Mouse (Mus musculus) thymus, postnatal 25 days (tissue): Measurements from ENCODE around the gene Med13.
"Not testable (repeated sequence)": the region's sequence is repeated elsewhere in the genome, so short reads cannot be mapped to it uniquely, and the experiment has no call there.

Experiments used
- DNase-seq: peaks from one replicate; pipeline ENCODE4 v3.0.0; 2022

The Med13 gene

DNA sequence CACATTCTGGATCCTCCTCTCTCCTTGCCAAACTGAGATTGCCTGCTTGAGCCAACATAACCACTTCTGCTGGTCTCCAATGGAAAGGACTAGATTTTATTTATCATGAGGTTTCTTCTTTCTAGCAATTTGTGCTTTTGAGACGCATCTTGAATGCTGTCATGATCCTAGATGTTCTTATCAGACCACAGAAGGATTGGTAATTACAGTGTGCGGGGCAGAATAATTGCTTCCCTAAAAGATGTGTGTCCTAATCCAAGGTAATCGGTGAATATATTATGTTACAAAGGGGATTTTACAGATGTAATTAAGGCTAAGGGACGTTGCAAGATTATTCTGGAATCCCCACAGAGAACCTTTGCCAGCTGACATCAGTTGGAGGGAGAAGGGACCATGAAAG, 21.6 kb upstream of the Med13 start:
- no peak for DNase-seq

DNA sequence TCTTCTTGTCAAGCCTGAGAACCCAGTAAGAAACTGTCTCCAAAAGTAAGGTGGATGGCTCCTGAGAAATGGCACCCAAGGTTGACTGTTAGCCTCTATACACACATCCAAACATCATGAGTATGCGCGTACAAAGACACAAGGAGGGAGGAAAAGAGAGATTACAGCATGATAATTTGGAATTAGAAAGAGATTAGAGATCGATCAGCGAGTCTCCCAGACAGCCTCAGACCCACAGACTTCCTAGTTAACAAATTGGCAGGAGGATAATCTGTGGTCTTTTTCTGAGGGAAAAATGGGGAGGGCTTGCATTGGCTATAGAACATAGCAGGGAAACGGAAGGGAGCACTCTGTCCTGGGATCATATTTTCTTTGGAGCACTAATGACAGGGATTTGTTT, 20.4 kb upstream of the Med13 start:
- DNase-seq, result no peak

DNA sequence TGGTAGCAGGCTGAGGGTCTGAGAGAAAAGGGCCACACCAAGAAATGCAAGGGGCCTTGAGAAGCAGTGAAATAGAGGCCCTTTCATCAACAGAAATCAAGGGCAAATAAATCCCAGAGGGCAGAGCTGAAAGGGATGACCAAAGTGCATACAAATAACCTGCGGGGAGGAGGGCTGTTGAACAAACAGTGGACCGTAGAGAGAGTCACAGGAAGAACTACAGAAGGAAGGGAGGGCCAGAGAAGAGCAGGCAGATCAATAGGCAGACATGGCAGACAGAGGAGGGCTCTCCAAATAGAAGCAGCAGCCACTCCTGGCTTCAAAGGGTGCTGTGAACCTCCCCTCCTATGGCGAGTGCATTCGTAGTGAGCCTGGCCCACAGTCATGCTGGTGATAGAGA, 19.3 kb upstream of the Med13 start:
- DNase-seq, result no peak

DNA sequence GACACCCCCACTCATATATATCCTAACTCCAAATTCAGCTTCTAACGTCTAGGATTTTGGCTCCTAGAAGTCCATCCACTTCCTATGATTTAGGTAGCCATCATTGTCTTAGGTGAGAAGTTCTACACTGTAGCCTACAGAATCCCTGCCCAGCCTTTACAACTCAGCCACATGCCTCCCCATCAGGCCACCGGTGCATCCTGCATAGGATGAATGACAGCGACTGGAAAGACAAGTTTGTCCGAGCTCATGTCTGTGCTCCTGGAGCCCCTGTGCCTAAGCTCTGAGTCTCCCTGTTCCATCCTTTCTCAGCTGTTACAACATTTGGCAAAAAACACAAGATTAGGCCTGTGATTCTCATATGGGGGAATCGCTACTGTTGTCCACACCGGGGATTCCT, 17.7 kb upstream of the Med13 start:
- no peak for DNase-seq

DNA sequence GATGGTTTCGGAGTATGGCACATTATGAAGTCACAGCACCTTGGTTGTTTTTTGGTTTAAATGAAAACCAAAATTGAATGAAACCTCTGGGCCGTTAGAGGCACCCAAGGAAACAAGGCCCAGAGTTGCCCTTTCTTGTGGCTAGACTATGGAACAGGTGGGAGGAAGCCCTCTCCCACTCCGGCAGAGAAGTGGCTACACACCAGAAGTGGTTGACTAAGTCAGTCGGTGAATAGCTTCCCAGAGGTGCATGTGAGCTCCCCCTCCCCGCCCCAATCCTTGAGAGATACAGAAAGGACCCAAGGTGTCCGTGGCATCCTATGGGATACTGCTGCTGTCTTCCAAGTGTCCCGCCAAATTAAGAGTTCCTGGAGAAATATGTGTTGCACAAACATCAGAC, 13.9 kb upstream of the Med13 start:
- peak; percentile 78 for DNase-seq

DNA sequence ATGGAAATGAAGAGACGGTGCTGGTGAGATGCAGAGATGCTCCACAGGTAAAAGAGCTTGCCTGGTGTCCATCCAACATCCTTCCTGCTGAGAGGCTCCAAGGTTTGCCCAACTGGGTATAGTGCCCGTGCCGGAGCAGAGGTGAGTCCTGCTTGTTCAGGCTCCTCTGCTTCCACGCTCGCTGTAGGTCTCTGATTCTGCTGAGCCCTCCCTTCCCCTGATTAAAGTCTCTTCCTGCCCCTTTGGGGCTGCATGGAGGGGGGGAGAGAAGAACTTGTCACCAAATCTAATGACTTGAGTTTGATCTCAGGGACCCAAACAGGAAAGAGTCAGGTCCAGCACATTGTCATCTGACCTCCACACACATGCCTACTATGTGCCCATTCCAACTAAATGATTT, 12.5 kb upstream of the Med13 start:
- peak; percentile 53 for DNase-seq

DNA sequence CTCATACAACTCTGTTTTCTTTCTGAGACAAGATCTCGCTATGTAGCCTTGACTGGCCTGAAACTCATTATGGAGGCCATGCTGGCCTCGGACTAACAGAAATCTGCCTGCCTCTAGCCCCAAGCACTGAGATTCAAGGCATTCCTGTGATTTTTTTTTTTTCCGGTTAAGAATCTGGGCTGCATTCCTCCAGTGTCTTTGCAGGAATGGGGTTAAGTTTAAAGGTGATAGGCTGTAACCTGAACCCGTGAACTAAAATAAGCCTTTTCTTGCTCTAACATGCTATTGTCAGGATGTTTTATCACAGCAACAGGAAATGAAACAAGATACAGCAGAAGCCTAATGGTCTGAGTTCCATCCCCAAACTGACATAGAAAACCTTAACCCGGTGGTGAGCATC, 11.6 kb upstream of the Med13 start:
- no peak for DNase-seq

DNA sequence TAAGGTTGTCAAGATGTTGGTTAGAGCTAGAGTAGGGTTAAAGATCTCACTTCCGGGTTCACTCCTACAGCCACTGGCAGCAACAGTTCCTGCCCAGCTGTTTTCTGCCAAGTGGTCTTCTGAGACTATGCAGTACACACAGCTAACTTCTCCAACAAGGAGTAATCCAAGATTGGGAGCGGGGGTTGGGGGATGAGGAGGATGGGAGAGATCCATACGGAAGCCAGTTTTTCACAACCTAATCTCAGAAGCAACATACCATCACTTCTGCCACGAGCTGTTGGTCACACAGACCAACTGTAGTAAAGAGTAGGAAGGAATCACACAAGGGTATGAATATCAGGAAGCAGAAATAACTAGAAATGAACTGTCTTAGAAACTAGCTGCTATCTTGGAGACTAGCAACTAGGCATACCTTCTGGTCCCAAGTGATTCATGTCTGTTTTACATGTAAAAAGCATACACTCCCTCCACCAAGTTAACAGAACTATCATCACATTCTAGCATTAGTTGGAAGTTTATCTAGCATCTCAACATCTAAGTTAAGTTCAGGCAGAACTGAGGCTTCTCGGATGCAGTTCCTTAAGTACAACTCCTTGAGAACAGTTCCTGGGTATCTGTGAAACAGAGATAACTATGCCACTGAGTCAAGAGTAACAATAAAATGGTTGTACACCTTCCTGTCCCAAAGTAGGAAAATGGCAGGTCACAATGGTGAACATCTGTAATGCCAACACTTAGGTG, 7.5 kb upstream of the Med13 start:
- no peak for DNase-seq

DNA sequence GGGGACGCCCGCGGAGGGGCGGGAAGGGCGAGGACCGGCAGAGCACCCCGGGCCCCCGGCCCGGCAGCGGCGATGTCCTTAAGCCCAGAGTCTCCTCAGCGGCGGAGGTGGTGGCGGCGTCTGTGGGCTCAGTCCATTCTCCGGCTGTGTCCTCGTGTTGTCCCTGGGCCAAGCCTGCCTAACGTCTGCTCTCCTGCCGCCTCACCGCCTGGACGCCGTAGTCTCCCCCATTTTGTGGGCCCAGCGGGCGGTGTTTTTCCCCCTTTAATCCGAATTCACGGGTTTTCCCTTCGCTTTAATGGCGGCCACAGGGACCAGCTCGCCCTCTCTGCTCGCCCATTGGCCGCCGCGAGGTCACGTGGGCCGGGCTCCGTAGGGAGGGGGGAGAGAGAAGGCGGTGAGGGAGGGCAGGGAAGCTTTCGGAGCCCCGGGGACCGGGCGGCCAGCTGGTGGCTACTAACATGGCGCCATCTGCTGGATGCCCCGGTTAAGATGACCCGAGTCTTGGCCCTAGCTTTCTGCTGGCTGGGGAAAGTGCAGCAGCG, 654 bp upstream of the Med13 start:
- DNase-seq, result peak; percentile 100

DNA sequence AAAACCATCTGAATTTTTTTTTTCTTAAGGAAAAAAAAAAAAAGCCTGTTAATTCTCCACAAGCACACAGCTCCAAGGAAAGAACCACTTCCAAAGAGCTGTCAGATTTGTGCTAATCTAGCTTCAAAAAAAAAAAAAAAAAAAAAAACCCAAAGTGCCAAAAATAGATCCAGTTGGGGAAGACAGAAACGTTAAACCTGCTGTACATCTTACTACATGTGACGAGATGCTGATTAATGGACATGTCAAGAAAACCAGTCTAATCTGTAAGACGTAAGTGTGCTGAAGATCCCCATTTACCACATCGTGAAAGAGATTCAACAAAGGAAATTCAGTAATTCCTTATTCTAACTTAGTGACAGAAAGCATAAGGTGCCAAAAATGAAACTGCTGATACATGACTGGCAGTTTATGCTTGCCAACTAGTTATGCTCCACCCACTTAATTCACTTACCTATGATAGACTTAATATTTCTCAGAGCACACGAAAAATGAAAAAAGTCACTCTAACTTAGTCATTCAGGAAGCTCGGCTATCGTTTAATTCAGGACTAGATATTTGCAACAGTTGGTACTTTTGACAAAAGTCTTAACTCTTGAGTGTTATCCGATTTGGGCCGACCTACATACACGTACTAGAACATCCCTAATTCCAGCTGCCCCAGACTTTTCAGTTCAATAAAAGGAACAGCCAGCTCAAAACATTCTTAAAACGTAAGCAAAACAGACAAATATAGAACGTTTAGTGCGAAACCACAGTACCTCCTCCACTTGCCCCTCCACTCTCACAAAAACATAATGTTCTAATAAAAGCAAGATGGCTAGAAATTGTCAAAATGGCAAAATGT, 1.2 kb downstream of the Med13 start:
- no peak for DNase-seq

DNA sequence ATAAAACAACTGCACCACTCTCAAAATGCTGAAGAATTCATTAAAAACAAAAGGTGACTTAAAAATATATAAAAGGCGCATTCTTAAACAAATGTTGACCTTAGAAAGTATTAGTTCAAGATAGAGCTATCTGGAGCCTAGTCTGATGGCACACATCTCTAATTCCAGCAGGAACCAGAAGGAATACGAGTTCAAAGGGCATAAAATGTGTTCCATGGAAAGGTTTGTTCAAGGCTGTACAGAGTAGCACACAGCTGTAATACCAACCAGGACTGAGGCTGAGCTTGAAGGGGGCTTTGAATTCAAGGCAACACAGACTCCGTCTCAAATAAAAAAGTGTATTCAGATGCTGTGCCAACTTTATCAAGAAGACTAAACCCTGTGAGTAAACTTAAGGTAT, 3.8 kb downstream of the Med13 start:
- no peak for DNase-seq

DNA sequence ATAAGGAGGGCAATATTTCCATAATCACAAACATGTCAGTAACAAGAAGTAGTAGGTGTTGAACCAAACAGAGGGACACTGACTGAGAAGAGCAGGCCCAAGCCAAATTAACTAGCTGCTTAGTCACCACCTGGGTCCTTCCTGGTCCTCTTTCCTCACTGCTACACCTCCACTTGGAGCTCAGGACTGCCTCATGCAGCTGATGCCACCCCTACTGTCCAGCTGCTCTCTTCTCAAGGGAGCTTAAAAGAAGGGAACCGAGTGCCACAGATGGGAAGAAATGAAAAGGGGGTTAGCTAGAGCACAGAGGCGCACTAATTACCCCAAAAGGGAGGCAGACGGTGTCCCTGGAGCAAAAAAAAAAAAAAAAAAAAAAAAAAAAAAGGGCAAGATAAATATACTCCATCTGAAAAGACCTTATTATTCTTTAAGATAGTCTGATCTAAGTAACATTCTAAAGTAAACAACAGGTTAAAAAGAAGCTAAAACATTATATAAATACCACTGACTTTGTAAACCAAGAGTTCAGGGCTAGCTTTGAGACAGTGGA, 5.6 kb downstream of the Med13 start:
- no peak for DNase-seq

DNA sequence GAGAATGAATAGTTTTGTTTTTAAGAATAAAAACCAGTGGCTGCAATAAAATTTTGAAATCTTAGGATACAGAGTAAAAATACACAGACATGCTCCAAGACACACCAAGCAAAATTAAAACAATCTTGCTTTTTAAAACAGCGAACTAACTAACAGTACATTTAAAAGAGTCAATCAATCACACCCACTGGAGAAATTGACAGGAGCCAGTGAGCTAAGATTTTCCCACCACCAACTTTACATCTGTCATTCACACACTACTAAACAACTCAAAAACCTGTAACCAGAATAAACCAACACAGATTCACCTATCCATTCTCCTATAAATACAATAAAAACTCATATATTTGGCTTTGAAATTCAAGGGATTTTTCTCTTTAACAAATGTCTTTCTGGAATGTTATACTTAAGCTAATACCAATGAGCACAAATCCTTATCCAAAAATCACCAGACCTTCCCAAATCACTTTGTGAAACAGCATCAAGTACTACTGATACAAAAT, 6.7 kb downstream of the Med13 start:
- DNase-seq, result no peak

DNA sequence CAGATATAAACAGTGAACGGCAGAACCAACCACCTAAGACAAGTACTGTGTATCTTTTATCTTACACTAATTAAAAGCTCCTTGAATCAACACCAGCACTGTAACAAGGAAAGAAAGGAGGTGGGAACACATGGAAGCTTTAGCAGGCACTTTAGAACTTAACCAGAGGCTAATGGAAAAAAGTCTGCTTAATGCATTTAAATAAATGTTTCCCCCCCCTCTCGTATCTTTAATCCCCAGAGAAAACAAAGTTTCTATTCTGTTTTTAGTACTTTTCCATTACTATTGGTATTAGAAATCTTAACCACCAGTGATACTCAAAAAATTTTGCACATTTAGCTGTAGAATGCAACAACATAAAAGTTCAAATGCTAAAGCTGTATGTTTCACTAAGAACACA, 8.1 kb downstream of the Med13 start:
- no peak for DNase-seq

DNA sequence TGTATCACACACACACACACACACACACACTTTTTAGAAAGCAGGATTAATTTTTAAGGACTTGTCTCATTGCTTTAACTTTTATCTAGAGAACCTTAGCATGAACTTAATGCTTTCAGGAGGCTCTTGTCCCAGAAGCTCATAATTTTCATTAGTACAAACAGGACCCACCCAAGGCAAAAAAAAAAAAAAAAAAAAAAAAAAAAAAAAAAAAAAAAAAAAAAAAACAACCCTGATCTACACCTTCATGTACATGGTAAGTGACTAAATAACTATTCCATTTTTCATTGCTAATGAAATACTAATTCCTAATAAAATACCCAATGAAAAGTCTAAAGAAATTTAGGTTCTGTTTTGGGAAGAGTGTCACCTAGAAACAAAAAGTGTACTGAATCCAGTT, 8.5 kb downstream of the Med13 start:
- no peak for DNase-seq

DNA sequence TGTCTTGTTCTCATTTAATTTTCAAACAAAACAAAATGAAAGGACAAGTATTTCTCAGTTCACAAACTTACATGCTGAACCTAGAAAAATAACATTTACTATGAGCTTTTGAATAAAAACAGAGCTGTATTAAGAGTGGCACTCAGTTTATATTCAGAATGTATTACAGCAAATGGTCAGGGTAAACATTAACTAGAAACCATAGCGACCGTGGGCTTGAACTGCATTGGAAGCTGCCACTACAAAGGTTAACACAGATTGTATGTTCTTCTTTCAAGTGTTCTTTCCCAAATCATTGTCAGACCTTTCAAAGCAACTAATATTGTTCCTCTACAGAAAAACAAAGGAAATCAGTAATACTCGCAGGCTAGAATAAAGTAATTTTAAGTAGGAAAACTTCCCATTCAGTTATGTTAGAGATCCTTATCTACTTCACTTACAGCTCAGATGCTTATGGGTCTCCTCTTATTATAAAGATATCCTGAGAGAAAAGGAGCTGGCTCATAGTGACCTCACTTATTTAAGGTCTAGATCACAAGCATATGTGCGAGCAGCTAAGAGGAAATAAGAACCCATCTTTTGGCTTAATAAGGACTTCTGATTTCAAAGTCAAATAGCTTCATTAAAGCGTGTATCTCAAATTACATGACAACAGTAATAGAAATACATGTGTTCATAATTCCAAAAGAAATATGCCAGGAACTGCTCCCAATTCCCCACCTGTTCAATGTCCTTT, 9.8 kb downstream of the Med13 start:
- no peak for DNase-seq

DNA sequence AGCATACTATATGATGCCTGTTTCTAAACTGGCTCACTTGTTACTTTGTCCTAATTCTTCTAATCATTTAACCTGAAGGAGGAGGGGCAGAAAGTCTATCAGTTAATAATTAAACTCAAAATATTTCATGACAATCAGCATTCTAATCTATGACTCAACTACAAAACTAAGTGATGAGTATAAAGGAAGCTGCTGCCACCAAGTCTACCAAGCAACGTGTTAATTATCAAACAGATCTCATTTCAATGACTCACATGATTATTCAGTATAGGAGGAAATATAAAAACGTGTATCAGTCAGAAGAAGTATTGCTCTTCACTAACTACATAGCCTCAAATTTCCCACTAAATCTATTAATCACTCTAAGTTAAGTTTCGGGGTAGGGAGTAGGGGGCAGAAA, 10.9 kb downstream of the Med13 start:
- no peak for DNase-seq

DNA sequence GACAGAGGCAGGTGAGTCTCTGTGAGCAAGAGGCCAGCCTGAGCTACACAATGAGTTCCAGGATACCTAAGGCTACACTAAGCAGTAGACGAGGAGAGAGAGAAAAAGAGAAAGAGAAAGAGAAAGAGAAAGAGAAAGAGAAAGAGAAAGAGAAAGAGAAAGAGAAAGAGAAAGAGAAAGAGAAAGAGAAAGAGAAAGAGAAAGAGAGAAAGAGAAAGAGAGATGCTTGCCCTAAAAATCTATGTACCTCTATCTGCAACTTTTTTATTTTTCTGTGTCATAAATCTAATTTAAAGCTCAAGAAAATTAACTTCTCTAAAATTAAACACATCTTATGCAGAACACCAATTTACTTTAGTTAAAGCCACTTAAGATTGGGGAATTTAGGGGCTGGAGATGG, 12.5 kb downstream of the Med13 start:
- not testable (repeated sequence) for DNase-seq

DNA sequence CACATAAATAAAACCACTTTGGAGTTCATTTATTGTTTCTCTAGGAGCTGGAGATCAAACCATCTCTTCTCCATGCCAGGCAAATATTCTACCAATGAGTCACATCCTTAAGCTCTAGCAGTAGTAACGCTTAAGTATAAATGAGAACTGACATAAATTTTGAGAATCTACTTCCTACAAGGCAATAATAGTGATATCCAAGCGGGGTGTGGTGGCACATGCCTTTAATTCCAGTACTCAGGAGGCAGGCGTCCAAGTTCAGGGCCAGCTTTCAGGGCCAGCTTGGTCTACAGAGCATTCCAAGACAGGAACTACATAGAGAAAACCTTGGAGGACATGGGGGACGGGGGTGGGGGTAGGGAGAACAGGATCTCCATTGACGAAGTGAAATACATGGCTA, 33.2 kb downstream of the Med13 start:
- DNase-seq, result no peak

DNA sequence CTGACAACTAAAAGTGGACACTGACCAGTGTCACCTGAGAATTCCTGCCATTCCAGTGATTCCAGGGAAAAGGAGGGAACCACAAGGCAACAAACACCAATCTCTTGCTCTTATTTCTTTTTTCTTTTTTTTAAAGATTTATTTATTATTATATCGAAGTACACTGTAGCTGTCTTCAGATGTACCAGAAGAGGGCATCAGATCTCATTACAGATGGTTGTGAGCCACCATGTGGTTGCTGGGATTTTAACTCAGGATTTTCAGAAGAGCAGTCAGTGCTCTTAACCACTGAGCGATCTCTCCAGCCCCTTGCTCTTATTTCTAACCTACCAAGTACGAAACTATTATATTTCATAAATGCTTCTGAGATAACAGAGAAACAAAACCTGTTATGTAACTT, 42.4 kb downstream of the Med13 start:
- not testable (repeated sequence) for DNase-seq

DNA sequence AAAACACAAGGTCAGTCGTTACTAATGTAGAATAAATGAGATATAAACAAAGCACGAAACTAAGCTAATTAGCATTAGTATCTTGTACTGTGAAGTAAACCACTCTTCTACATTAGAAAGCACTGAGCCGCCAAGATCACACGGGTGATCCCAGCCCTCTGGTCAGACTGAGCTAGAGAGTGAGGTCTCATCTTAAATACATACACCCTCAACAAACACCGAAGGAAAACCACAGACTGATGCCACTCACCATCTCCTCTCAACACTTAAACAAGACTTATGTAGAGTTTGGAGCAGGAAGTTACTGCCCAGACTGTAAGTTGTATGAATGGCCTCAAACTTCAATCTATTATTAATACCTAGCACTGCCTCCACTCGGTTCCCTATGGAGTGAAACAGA, 47.1 kb downstream of the Med13 start:
- no peak for DNase-seq

DNA sequence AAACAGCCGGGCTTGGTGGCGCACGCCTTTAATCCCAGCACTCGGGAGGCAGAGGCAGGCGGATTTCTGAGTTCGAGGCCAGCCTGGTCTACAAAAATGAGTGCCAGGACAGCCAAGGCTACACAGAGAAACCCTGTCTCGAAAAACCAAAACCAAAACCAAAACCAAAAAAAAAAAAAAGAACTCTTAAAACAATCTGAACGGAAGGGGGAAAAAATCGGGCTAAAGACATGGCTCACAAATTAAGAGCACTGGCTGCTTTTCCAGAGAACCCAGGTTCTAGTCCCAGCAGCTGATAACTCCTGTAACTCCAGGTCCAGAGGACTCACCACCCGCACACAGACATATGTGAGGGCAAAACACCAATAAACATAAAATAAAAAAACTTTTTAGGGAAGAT, 65.2 kb downstream of the Med13 start:
- DNase-seq, result not testable (repeated sequence)

DNA sequence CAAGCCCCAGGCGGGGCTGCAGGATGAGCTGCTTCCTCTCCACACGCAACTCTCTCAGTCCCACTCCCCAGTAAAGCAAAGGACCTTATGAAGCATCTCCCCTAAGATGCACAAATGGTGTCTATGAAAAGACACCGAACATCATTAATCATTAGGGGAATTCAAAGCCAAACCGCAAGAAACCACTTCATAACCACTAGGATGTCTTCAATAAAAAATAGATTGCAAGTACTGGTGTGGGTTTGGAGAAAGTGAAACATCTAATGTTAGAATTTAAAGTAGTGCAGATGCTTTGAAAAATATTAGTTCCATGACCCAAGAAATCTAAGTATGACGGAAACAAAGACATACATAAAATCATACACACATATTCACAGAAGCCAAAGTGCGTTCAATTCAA, 65.7 kb downstream of the Med13 start:
- DNase-seq, result no peak
